Mouse (Mus musculus): ENCODE measurements at regions not wholly inside any gene's neighbourhood (a gene's known extent, or its start where the extent isn't known, plus 50 kb on each side); places are given as distances from the start of the nearest gene placed in this dataset.

DNA sequence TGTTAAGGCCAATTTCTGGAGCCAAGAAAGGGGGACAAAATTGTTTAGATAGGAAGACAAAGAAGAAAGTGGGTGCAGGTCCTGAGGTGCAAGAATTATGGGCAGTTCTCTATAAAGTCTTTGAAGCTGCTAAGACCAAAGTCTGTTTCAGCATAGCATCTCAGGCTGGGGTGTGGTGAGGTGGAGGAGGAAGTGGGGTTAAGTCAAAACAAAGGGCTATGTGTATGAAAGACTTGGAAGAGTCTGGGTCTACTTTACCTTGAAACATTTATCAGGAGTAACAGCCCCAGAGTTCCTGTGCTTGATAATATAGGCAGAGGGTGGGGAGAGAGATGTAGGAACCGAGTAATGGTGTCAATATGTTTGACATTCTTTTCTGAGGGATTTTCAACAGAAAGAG, 125.4 kb upstream of the Tex13c2 start:
- TF ChIP-seq CTCF (IDR thresholded peaks at IDR 0.05; ENCODE audit: low read depth) (no peak), EP300 (IDR thresholded peaks at IDR 0.05; ENCODE audit: low read depth) (no peak)
